Mouse (Mus musculus): Measurements from ENCODE around the gene Vwce. TPM values are rescaled to one million over a fixed set of nuclear protein-coding genes. Genes with fewer than 3 reads are reported as not detected.
A peak's percentile ranks its signal among the peaks of the same experiment; 100 is the strongest.

The Vwce gene
- 1.0 and 1.6 TPM in 2 replicates for polyA plus RNA-seq (2015; fragmentation: Nextera tagmentation; extraction: Ambion mirVana)

DNA sequence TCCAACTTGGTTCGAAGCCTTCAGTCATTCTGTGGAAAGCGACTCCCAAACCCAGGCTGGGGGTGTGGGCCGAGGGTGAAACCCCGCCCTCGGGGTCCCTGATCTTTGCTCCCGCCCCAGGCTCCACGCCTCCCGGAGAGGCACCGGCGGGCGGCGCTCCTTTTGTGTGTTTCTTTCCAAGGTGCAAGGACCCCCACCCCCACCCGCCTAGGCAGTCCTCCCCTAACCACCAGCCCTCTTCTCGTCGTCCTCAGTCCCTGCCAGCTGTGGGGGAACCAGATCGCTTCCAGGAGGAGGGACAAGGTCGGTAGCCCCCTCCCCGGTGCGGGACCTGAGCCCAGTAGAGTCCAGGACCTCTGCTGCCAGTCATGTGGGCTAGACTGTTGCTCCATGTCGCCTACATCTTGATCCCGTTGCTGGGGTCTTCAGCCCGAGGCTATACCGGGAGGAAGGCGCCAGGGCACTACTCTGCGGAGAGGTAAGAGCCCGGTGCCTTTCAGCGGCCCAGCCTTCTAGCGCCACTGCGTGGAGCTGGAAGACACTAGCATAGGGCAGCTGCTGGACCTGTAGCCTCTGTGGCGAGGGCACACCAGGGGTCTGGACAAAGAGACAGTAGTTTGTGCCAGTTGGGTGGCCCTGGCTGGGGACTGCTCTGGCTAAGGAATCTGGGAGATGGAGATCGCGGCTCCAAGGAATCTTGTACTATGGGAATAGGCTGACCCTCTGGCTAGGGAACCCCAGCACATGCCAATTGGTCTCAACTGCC lies at the start of gene Vwce:
Vwce (plus strand) TSS at position 108 of the 766 bp plus-strand sequence.
- Histone ChIP-seq H3K4me1 (peaks cover 15% of the 10 kb centered on the region), H3K27me3 (replicated peaks) (no peaks in the 10 kb centered on the region), H3K4me2 (peak within 1 kb of the TSS; percentile 90), H3K9me3 (no peaks in the 10 kb centered on the region), H3K36me3 (replicated peaks) (peaks cover 11% of the 10 kb centered on the region; the same call in 1 of the 2 replicates), H3K9ac (peak within 1 kb of the TSS; percentile 42), H3K4me3 (peak within 1 kb of the TSS; percentile 41), H3K27ac (0 out of 2 replicates have a peak within 1 kb of the TSS, but pooled peaks have one; percentile 14)
- 1% methylated on average over 32 of the region's 32 CpGs for WGBS
- peak; percentile 88 for ATAC-seq (replicated peaks)

DNA sequence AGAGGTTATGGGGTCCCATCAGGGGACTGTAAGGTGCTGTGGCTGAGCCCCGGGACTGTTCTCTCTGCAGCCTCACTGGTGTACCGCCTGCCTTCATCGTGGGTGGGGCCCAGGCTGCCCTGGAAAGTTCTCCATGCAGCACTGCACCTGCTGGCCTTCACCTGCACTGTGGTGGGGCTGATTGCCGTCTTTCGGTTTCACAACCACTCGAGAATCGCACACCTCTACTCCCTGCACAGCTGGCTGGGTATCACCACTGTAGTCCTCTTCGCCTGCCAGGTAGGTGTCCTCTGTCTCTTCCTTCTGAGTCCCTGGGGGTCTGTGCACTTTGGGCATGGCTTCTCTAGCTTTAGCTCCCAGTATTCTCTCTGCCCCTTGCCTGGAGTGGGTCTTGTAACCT lies 48.9 kb upstream of the Vwce start:
- no peak overlapping the region for H3K27ac ChIP-seq
- H3K9ac ChIP-seq, result no peak overlapping the region
- no peak overlapping the region for H3K4me3 ChIP-seq
- no peak for ATAC-seq (replicated peaks)
- no peaks in the 10 kb centered on the region for H3K27me3 ChIP-seq (replicated peaks)
- no peaks in the 10 kb centered on the region for H3K4me1 ChIP-seq
- no peaks in the 10 kb centered on the region; the same call in 1 of the 2 replicates for H3K36me3 ChIP-seq (replicated peaks)
- H3K9me3 ChIP-seq, result no peaks in the 10 kb centered on the region
- no peak overlapping the region for H3K4me2 ChIP-seq
- WGBS, result 91% methylated on average over 8 of the region's 8 CpGs

DNA sequence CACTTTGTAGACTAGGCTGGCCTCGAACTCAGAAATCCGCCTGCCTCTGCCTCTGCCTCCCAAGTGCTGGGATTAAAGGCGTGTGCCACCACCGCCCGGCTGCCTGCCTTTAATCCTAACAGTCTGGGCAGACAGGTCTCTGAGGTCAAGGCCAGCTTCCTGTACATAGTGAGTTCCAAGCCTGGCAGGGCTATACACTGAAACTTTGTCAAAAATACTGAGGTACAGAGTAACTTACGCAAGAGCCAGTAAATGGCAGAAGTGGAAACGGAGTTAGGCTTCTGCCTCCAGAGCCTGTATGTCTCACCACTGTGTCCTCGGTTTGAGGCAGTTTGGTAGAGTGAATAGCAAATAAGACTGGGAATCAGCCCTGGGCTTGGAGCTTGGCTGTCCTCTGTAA lies 46.8 kb upstream of the Vwce start:
- 93% methylated on average over 8 of the region's 8 CpGs for WGBS
- no peaks in the 10 kb centered on the region for H3K4me1 ChIP-seq
- no peak overlapping the region for H3K9ac ChIP-seq
- no peak overlapping the region for H3K4me3 ChIP-seq
- ATAC-seq (replicated peaks), result no peak
- H3K9me3 ChIP-seq, result no peaks in the 10 kb centered on the region
- no peak overlapping the region for H3K27ac ChIP-seq
- H3K36me3 ChIP-seq (replicated peaks), result no peaks in the 10 kb centered on the region
- no peaks in the 10 kb centered on the region for H3K27me3 ChIP-seq (replicated peaks)
- H3K4me2 ChIP-seq, result no peak overlapping the region

DNA sequence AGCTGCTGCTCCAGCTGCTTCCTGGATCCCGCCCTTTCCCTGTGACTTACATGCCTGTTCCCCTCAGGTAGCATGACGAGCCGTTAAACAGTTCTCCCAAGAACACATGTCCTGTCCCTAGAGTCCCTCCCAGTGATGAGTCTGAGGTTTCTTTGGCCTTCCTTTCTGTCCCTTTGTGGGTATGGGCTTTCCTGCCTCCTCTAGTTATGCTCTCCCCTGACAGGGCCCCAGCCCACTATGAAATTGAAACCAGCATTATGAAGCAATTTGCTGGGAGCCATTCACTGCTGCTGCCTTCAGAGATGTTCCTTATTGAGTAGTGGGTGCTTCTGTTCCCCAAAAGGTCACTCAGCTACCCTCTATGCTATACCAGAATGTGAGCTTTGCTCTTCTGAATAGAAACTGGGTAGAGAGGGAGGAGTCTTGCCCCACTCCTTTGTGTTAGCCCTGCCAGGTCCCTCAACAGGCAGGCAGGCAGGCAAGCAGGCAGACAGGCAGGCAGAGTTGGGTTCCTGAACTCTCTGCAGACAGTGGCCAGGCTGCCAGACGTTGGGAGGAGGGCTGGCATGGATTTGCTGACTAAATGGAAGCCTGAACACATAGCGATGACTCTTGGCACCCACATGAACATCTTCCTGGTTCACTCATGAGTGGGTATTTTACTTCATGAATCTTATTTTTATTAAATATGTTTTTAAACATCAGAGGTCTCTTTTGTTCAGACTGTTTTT lies 44.7 kb upstream of the Vwce start:
- Histone ChIP-seq H3K27me3 (replicated peaks) (no peaks in the 10 kb centered on the region), H3K9ac (no peak overlapping the region), H3K4me1 (no peaks in the 10 kb centered on the region), H3K9me3 (no peaks in the 10 kb centered on the region), H3K27ac (no peak overlapping the region), H3K36me3 (replicated peaks) (peaks cover 10% of the 10 kb centered on the region; the same call in 1 of the 2 replicates), H3K4me2 (no peak overlapping the region), H3K4me3 (no peak overlapping the region)
- WGBS, result 73% methylated on average over 5 of the region's 5 CpGs
- ATAC-seq (replicated peaks), result no peak

- Histone ChIP-seq H3K27ac (no peak overlapping the region), H3K4me1 (no peaks in the 10 kb centered on the region), H3K36me3 (replicated peaks) (peaks cover 14% of the 10 kb centered on the region; the same call in 1 of the 2 replicates), H3K27me3 (replicated peaks) (no peaks in the 10 kb centered on the region), H3K9ac (no peak overlapping the region), H3K4me3 (no peak overlapping the region), H3K4me2 (no peak overlapping the region), H3K9me3 (no peaks in the 10 kb centered on the region)
- ATAC-seq (replicated peaks), result no peak
- 79% methylated on average over 3 of the region's 3 CpGs for WGBS
These were observed 43.7 kb upstream of the Vwce start for GRCm38 (mm10) chr19:10590301-10590700.

DNA sequence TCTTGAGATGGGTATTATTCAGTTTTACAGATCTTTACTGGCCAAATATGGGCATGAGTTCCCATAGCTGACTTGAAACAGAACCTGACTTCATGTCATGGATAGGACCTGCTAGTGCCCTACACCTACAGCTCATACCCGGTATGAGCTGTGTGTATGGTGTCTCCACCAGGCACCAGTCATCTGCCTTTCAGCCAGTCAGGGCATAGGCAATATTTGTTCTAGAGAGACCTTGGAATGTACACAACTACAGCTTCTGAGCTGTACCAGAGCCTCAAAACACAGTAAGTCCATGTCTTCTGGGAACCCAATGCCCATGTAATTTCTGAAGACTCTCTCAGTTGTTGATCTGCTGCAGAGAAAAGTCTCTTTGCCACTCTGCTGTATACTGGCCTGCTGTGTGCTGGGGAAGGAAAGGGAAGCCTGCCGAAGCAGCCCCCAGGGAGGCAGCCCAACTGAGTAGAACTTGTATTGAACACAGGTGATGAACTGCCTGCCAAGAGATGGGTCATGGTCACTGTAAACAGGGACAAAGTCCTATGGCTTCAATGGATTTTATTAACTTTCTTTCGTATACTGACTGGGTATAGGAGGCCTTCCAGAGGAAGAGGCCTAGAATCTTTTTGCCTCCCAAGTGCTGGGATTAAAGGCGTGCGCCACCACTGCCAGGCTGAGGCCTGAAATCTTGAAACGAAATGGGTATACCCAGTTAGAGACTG lies 42.2 kb upstream of the Vwce start:
- Histone ChIP-seq H3K27me3 (replicated peaks) (no peaks in the 10 kb centered on the region), H3K9ac (no peak overlapping the region), H3K4me2 (no peak overlapping the region), H3K9me3 (no peaks in the 10 kb centered on the region), H3K4me3 (no peak overlapping the region), H3K36me3 (replicated peaks) (peaks cover 14% of the 10 kb centered on the region; the same call in 1 of the 2 replicates), H3K4me1 (no peaks in the 10 kb centered on the region), H3K27ac (no peak overlapping the region)
- no peak for ATAC-seq (replicated peaks)
- WGBS, result 93% methylated on average over 6 of the region's 6 CpGs

- H3K4me3 ChIP-seq, result no peak overlapping the region
- peaks cover 10% of the 10 kb centered on the region for H3K4me1 ChIP-seq
- ATAC-seq (replicated peaks), result no peak
- 0 out of 2 replicates have a peak, but pooled peaks cover 6% of the 10 kb centered on the region for H3K36me3 ChIP-seq (replicated peaks)
- no peak overlapping the region for H3K4me2 ChIP-seq
- H3K27me3 ChIP-seq (replicated peaks), result no peaks in the 10 kb centered on the region
- H3K9ac ChIP-seq, result no peak overlapping the region
- no peak overlapping the region for H3K27ac ChIP-seq
- 49% methylated on average over 3 of the region's 3 CpGs for WGBS
- no peaks in the 10 kb centered on the region for H3K9me3 ChIP-seq
These were observed 35.8 kb upstream of the Vwce start for GRCm38 (mm10) chr19:10598188-10598587.

DNA sequence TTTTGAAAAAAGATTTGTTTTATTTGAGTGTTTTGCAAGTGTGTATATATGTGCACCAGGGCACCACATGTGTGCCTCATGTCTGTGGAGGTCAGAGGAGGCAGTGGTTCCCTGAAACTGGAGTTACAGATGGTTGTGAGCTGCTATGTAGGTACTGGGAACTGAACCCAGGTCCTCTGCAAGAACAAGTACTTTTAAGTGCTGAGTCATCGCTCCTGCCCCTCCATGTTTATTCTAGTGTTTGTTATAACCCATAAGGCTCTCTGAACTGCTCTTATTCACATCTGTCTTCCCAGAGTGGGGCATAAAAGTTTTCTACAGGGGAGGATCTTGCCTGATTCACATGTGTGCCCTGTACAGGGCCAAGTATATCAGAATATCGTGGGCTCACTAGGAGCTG lies 34.4 kb upstream of the Vwce start:
- H3K27ac ChIP-seq, result no peak overlapping the region
- no peaks in the 10 kb centered on the region for H3K9me3 ChIP-seq
- no peak for ATAC-seq (replicated peaks)
- H3K9ac ChIP-seq, result no peak overlapping the region
- WGBS, result 94% methylated on average over 2 of the region's 2 CpGs
- peaks cover 25% of the 10 kb centered on the region for H3K4me1 ChIP-seq
- no peak overlapping the region for H3K4me3 ChIP-seq
- 0 out of 2 replicates have a peak, but pooled peaks cover under 1% of the 10 kb centered on the region for H3K36me3 ChIP-seq (replicated peaks)
- H3K4me2 ChIP-seq, result no peak overlapping the region
- no peaks in the 10 kb centered on the region for H3K27me3 ChIP-seq (replicated peaks)

DNA sequence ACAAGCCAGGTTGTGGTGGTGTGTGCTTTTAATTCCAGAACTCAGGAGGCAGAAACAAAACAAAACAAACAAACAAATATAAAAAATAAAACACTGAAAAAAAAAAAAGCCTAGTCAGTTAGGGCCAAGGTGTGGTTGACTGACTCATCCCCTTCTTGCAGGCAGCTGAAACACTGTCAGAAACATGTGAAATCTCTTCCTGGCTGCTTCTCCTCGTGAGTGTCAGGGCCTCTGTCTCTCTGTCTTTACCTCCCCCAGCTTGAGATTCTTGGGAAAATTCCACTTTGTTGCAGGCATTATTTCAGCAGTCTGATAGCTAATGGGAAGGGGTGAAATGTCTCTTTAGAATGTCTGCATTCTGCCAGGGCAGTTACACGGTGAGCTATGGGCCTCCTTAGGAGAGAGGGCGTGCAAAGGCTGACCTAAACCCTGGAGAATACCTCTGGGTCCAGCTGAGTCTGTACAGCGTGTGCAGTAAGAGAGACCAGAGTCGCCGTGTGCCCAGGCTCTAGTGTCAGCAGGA lies 31.7 kb upstream of the Vwce start:
- ATAC-seq (replicated peaks), result peak; percentile 13; the same call in 1 of the 2 replicates
- Histone ChIP-seq H3K4me2 (peak overlapping the region; percentile 59), H3K27me3 (replicated peaks) (no peaks in the 10 kb centered on the region), H3K4me1 (peaks cover 40% of the 10 kb centered on the region), H3K36me3 (replicated peaks) (0 out of 2 replicates have a peak, but pooled peaks cover 2% of the 10 kb centered on the region), H3K4me3 (peak overlapping the region; percentile 31), H3K9me3 (no peaks in the 10 kb centered on the region), H3K9ac (peak overlapping the region; percentile 54), H3K27ac (peak overlapping the region; percentile 91)
- 2% methylated on average over 6 of the region's 6 CpGs for WGBS

DNA sequence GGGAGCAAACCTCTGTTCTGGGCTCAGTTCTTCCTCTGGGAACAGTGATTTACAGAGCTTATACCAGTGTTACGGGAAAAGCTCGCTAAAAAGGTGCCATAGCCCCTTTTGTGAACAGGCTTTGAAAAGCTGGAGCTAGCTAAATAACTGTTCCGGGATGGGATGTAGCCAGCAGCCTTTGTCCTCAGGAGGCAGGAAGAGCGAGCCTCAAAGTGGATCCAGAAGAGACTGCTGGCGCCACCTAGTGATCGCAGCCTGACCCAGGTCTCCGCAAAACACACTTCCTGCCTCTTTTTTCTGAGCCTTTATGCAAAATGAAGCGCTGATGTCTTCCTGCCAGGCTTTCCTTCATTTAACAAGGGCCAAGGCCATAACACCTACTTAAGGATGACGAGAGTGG lies 31.2 kb upstream of the Vwce start:
- WGBS, result under 1% methylated on average over 9 of the region's 9 CpGs
- Histone ChIP-seq H3K9me3 (no peaks in the 10 kb centered on the region), H3K4me2 (peak overlapping the region; percentile 59), H3K4me1 (peaks cover 44% of the 10 kb centered on the region), H3K27me3 (replicated peaks) (no peaks in the 10 kb centered on the region), H3K4me3 (peak overlapping the region; percentile 31), H3K9ac (peak overlapping the region; percentile 54), H3K27ac (peak overlapping the region; percentile 91), H3K36me3 (replicated peaks) (peaks cover 4% of the 10 kb centered on the region)
- ATAC-seq (replicated peaks), result peak; percentile 64

- 86% methylated on average over 18 of the region's 18 CpGs for WGBS
- no peak overlapping the region for H3K4me3 ChIP-seq
- ATAC-seq (replicated peaks), result no peak
- peaks cover 15% of the 10 kb centered on the region for H3K36me3 ChIP-seq (replicated peaks)
- no peaks in the 10 kb centered on the region for H3K27me3 ChIP-seq (replicated peaks)
- H3K9me3 ChIP-seq, result no peaks in the 10 kb centered on the region
- peaks cover 44% of the 10 kb centered on the region for H3K4me1 ChIP-seq
- no peak overlapping the region for H3K9ac ChIP-seq
- no peak overlapping the region; the same call in 1 of the 2 replicates for H3K27ac ChIP-seq
- no peak overlapping the region; the same call in 1 of the 2 replicates for H3K4me2 ChIP-seq
These were observed 30.1 kb upstream of the Vwce start for GRCm38 (mm10) chr19:10603660-10604523.
